Mouse (Mus musculus) heart, postnatal 25 days (tissue): Measurements from ENCODE around the gene 1600014C10Rik. TPM values are rescaled to one million over a fixed set of nuclear protein-coding genes. Genes with fewer than 3 reads are reported as not detected.

ENCODE experiments used
- DNase-seq: peaks from one replicate; pipeline ENCODE4 v3.0.0; 2022; ENCODE audit warnings: low spot score
- intact Hi-C: fragments of 180-260 bp; cut with DNase I; formaldehyde crosslinking; loops from one replicate; pipeline ENCODE4 v1.15.1; 2025
- total RNA-seq, 2 experiments: library from RNA; stranded (reverse); gene quantifications; 2 replicates each; pipeline ENCODE4 v1.2.3; 2021

1600014C10Rik gene
- total RNA-seq, 2 experiments from 2014 or later = 30.7 to 34.4 TPM

DNA sequence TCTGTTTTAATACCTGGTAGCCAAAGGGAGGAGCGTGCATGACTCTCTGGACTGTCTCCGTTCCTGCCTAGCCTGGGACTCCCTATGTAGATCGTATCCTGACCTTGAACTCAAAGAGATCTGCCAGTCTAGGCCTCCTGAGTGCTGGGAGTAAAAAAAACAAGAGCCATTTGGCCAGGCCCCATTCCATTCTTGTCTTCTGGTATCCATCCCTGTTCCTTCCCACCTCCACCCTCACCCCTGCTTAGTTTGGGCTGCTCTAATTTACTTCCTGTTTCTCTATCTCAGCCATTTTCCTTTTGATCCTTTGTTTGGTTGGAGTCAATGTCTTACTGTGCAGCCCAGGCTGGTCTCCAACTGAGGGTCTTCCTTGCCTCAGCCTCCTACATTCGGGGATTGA lies 59.4 kb downstream of the 1600014C10Rik start:
- intact Hi-C loops = no loop called here
- no peak for DNase-seq

Other genes starting within 250 kb of the 1600014C10Rik start
- 10 to 100 TPM; 15.4 to 17.4 TPM for gene Uri1, start 159.7 kb upstream of the 1600014C10Rik start, total RNA-seq
- gene Ccne1, start 75.7 kb upstream of the 1600014C10Rik start, total RNA-seq = 1 to 10 TPM; 1.2 to 1.3 TPM
- 1 to 10 TPM; 9.5 to 9.9 TPM for gene Plekhf1, start 44.8 kb downstream of the 1600014C10Rik start, total RNA-seq
- gene Pop4, start 88.2 kb downstream of the 1600014C10Rik start, total RNA-seq = 10 to 100 TPM; 11.7 to 12.5 TPM